Mouse (Mus musculus) C2C12 (cell line): ENCODE data around the gene Bend6.

Experiments used
- CTCF ChIP-seq: IDR thresholded peaks from one replicate; pipeline ENCODE4 v1.5.1; 2011; ENCODE audit not compliant: control insufficient read depth, insufficient read depth, insufficient read length
- MAX ChIP-seq: IDR thresholded peaks from one replicate; pipeline ENCODE4 v1.6.1; 2011; ENCODE audit warnings: mild to moderate bottlenecking, control low read depth
- MYOD1 ChIP-seq: IDR thresholded peaks from one replicate; pipeline ENCODE4 v1.6.1; 2011; ENCODE audit warnings: low read depth; ENCODE audit not compliant: control insufficient read depth, insufficient read length
- USF1 ChIP-seq: IDR thresholded peaks from one replicate; pipeline ENCODE4 v1.6.1; 2011; ENCODE audit warnings: low read depth, mild to moderate bottlenecking, control low read depth, moderate library complexity

- TF ChIP-seq CTCF (no peak), MAX (no peak), USF1 (no peak), MYOD1 (no peak)
These were observed 39.2 kb upstream of the Bend6 start for GRCm38 (mm10) chr1:33946601-33947395.
